Mouse (Mus musculus) liver, embryonic 16.5 days (tissue): Measurements from ENCODE around the gene Usp45. TPM values are rescaled to one million over a fixed set of nuclear protein-coding genes. Genes with fewer than 3 reads are reported as not detected.

ENCODE experiments used
- ATAC-seq: fragments of 200-750 bp; cut with Nextera tagmentation; 2 replicates; pipeline ENCODE4 v1.8.0; 2017; ENCODE audit warnings: low read depth, mild to moderate bottlenecking, moderate number of reproducible peaks, moderate library complexity
- H3K27ac ChIP-seq: fragments of 300-500 bp; sonication (generic); 2 replicates; pipeline ENCODE4 v1.5.1; 2014; ENCODE audit warnings: mild to moderate bottlenecking, low read length
- H3K27me3 ChIP-seq: fragments of 300-500 bp; sonication (generic); 2 replicates; pipeline ENCODE4 v1.6.1; 2014; ENCODE audit warnings: low read depth, low read length, mixed read lengths; ENCODE audit not compliant: control insufficient read depth, insufficient read depth
- H3K36me3 ChIP-seq: fragments of 300-500 bp; sonication (generic); 2 replicates; pipeline ENCODE4 v1.6.1; 2014; ENCODE audit warnings: mild to moderate bottlenecking; ENCODE audit not compliant: control insufficient read depth, insufficient read depth
- H3K4me1 ChIP-seq: fragments of 300-500 bp; sonication (generic); 2 replicates; pipeline ENCODE4 v1.6.1; 2014; ENCODE audit warnings: low read depth, low read length, mixed read lengths; ENCODE audit not compliant: control insufficient read depth
- H3K4me2 ChIP-seq: fragments of 300-500 bp; sonication (generic); 2 replicates; pipeline ENCODE4 v1.6.1; 2014; ENCODE audit warnings: low read depth, low read length, mixed read lengths
- H3K4me3 ChIP-seq: fragments of 300-500 bp; sonication (generic); 2 replicates; pipeline ENCODE4 v1.5.1; 2014; ENCODE audit warnings: low read depth, mild to moderate bottlenecking, low read length
- H3K9ac ChIP-seq: fragments of 300-500 bp; sonication (generic); 2 replicates; pipeline ENCODE4 v1.6.1; 2014; ENCODE audit warnings: low read depth, low read length
- H3K9me3 ChIP-seq: fragments of 300-500 bp; sonication (generic); replicated peaks from 2 replicates; pipeline ENCODE4 v1.6.1; 2016; ENCODE audit warnings: low read length; ENCODE audit not compliant: control insufficient read depth
- WGBS: fragments of 180-500 bp; shearing (Covaris S2); extraction: QIAGEN DNeasy Blood & Tissue Kit; methylation state at CpG from one replicate; pipeline ENCODE4 v1.1.7; 2014; ENCODE audit not compliant: insufficient replicate concordance; 5-methylcytosine and 5-hydroxymethylcytosine counted together
- polyA plus RNA-seq: library from polyadenylated mRNA; unstranded; fragments of >200 nt; fragmentation: Nextera tagmentation; extraction: Ambion mirVana; gene quantifications from 2 replicates; pipeline ENCODE4 v1.2.1, GENCODE M21; 2015

Usp45 gene
- polyA plus RNA-seq, 1 experiment from 2014 or later, result 14.8 TPM

DNA sequence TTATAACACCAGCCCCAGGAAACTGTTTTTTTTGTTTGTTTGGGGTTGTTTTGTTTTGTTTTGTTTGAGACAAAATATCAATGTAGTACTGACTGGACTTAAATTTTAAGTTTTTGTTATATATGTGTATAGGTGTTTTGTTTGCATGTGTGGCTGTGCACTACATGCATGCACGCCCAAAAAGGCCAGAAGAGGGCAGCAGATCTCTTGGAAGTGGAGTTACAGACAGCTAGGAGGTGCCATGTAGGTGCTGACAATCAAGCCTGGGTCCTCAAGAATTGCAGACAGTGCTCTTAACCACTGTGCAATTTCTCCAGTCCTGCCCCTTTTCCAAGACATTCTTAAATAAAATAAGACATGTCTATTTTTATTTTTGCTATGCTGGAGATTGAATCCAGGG, 8.1 kb upstream of the Usp45 start:
- 25% methylated on average over 1 of the region's 1 CpGs for WGBS
- no peak for ATAC-seq
- H3K9me3 ChIP-seq, result no peaks in the 10 kb centered on the region
- peaks cover 5% of the 10 kb centered on the region for H3K36me3 ChIP-seq
- peaks cover 5% of the 10 kb centered on the region; the same call in 1 of the 2 replicates for H3K4me1 ChIP-seq
- H3K4me2 ChIP-seq, result no peak overlapping the region
- no peak overlapping the region for H3K27ac ChIP-seq
- H3K9ac ChIP-seq, result no peak overlapping the region
- no peak overlapping the region for H3K4me3 ChIP-seq
- no peaks in the 10 kb centered on the region for H3K27me3 ChIP-seq

DNA sequence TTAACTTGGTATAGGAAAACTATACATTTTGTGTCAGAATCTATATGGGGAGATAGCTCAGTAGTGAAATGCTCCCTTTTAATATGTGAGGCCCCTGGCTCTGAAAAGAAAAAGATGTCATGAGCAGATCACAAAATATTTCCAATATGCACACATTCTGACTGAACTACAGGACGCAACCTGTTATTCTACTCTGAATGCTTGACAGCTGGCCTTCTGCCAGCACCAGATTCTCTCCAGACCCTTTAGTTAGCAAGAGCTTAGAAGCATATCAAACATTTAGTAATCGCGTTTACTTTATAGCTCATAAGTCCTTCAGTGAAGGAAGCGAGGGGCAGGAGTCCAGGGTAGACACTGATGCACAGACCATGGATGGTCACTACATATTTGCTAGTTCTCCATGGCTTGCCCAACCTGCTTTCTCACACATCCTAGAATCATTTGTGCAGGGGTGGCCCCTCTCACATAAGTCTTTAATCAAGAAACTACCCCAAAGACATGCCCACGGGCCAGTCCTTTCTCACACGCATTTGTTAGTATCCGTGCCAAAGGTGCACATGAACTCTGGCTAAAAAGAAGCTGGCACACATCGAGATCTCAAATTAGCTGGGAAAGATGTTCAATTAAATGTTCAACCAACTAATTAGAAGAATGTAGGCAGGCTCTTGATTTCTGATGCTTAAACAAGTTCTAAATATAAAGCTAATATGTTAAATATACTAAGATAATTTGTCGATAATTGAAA, 5.4 kb upstream of the Usp45 start:
- 86% methylated on average over 9 of the region's 9 CpGs for WGBS
- peaks cover 3% of the 10 kb centered on the region; the same call in 1 of the 2 replicates for H3K4me1 ChIP-seq
- no peak overlapping the region for H3K4me2 ChIP-seq
- ATAC-seq, result no peak
- no peak overlapping the region for H3K4me3 ChIP-seq
- no peak overlapping the region for H3K9ac ChIP-seq
- H3K27me3 ChIP-seq, result no peaks in the 10 kb centered on the region
- H3K36me3 ChIP-seq, result peaks cover 5% of the 10 kb centered on the region
- H3K27ac ChIP-seq, result no peak overlapping the region
- H3K9me3 ChIP-seq, result no peaks in the 10 kb centered on the region

DNA sequence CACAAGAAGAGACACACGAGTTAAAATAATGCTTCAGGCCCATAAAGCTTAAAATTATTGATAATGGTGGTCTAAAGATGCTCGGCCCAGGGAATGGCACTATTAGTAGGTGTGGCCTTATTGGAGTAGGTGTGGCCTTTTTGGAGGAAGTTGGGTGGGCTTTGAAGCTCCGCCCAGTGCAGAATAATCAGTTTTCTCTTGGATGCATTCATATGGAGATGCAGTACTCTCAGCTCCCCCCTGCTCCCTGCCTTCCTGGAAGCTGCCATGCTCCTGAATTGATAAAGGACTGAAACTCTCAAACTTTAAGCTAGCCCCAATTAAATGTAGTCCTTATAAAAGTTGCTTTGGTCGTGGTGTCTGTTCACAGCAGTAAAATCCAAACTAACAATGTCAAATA, 3.1 kb upstream of the Usp45 start:
- H3K27ac ChIP-seq, result no peak overlapping the region
- no peak for ATAC-seq
- H3K4me1 ChIP-seq, result peaks cover 3% of the 10 kb centered on the region; the same call in 1 of the 2 replicates
- no peak overlapping the region for H3K4me3 ChIP-seq
- peaks cover 5% of the 10 kb centered on the region for H3K36me3 ChIP-seq
- no peak overlapping the region for H3K9ac ChIP-seq
- no peaks in the 10 kb centered on the region for H3K9me3 ChIP-seq
- no peak overlapping the region for H3K4me2 ChIP-seq
- H3K27me3 ChIP-seq, result no peaks in the 10 kb centered on the region
- 71% methylated on average over 4 of the region's 4 CpGs for WGBS

DNA sequence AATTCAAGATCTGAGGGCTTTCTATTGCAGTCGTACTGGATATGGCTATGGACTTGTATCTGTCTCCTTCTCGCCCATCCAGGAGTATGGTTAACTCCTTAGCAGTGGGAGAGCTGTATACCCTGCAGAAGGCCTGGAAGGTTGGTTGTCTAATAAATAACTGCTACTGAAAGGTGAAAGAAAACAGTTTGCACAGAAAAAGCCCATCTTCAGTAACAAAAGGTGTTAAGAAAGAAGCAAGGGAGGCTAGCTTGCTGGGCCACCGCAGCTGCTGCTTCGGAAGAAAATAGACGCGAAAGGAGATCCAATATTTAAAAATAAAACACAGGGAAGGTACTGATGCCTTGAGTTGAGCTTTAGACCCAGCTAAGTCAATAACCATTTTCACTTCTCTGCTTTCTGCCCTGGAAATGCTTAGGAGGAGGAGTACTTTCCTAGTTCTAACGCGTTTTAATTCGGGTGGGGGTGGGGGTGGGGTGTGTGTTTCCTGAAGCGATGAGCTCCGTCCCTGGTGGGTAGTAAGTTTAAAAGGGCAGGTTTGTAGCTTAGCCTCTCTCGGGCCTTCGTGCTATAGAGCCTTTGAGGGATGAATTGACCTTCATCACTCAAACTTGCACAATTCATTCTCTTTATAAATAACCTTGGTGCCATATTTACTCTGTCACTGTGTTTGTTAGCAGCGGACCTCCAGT, 639 bp upstream of the Usp45 start:
- Histone ChIP-seq H3K36me3 (no peaks in the 10 kb centered on the region), H3K9me3 (no peaks in the 10 kb centered on the region), H3K27me3 (no peaks in the 10 kb centered on the region), H3K4me2 (peak overlapping the region; percentile 74), H3K27ac (peak overlapping the region; percentile 60), H3K4me3 (peak overlapping the region; percentile 88), H3K4me1 (peaks cover 3% of the 10 kb centered on the region; the same call in 1 of the 2 replicates), H3K9ac (peak overlapping the region; percentile 91)
- ATAC-seq, result peak; percentile 58
- 21% methylated on average over 14 of the region's 14 CpGs for WGBS

DNA sequence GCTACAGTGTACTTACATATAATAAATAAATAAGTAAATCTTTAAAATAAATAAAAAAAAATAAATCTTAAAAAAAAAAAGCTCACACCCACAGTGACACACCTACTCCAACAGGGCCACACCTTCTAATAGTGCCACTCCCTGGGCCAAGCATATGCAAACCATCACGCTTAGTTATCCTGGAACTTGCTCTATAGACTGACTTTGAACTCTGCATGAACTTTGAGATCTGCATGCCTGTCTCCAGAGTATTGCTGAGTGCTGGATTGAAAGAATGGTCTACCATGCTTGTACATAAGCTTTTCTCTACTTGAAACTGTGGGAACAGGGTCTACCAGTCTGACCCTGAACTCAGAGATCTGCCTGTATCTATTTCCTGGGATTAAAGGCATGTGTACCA, 4.1 kb downstream of the Usp45 start:
- 70% methylated on average over 1 of the region's 1 CpGs for WGBS
- H3K9me3 ChIP-seq, result no peaks in the 10 kb centered on the region
- no peak overlapping the region for H3K9ac ChIP-seq
- peaks cover 8% of the 10 kb centered on the region for H3K4me1 ChIP-seq
- ATAC-seq, result no peak
- H3K27ac ChIP-seq, result no peak overlapping the region
- H3K27me3 ChIP-seq, result no peaks in the 10 kb centered on the region
- H3K36me3 ChIP-seq, result no peaks in the 10 kb centered on the region
- no peak overlapping the region for H3K4me3 ChIP-seq
- no peak overlapping the region for H3K4me2 ChIP-seq

DNA sequence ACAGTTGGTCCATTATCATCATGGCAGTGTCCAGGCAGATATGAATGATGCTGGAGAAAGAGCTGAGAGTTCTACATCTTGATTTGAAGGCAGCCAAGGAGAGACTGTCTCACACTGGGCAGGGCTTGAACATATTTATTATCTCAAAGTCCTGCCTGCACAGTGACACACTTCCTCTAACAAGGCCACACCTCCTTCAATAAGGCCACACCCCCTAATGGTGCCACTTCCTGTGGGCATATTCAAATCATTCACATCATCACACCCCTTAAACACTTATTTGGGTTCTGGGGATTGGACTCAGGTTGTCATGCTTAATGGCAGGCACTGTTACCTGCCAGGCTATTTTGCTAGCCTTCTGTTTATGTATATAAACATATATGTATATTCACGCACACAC, 5.3 kb downstream of the Usp45 start:
- no peaks in the 10 kb centered on the region for H3K27me3 ChIP-seq
- 87% methylated on average over 1 of the region's 1 CpGs for WGBS
- peaks cover 6% of the 10 kb centered on the region for H3K4me1 ChIP-seq
- no peak overlapping the region for H3K4me3 ChIP-seq
- no peak for ATAC-seq
- no peak overlapping the region for H3K9ac ChIP-seq
- no peaks in the 10 kb centered on the region for H3K36me3 ChIP-seq
- no peak overlapping the region for H3K4me2 ChIP-seq
- no peaks in the 10 kb centered on the region for H3K9me3 ChIP-seq
- no peak overlapping the region for H3K27ac ChIP-seq

DNA sequence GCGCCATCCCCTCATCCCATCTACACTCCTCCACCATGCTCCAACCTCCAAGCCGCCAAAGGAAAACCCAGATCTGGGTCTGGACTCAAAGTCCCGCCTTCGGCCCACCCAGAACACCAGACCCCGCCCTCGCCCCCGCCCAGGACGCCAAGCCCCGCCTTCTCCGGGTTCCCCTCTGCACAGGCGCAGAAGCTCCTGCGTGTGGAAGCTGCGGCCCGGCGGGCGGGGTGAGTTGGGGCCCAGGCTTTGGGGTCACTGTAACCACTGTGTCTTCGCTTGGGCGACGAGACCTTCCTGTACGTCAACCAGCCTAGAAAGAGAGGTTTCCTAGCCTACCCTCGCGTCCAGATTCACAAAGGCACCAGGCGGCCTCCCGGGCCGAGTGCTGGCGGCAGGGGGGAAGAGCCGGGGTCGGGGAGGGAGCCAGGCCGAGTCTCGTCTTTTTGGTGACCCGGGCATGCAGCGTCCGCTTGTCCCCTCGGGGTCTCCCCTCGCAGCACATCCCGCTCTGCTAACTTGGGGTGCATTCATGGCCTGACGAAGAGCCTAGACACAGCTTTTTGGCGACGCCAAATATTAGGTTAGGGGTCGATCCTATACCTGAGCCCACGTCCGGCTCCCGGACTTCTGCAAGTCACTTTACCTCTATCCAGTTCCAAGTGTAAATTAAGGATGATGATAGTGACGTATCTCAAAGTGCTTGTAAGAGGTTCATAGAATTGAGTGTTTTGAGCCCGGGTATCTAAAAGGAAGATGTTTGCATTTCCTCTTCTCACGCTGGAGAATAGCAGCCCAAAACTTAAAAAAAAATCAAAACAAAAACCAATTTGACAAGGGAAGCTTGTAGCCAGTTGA, 9.4 kb downstream of the Usp45 start:
- peak overlapping the region; percentile 96 for H3K4me3 ChIP-seq
- H3K4me1 ChIP-seq, result peaks cover 30% of the 10 kb centered on the region
- peak overlapping the region; percentile 92 for H3K27ac ChIP-seq
- ATAC-seq, result peak; percentile 90
- no peaks in the 10 kb centered on the region for H3K9me3 ChIP-seq
- WGBS, result under 1% methylated on average over 46 of the region's 46 CpGs
- H3K4me2 ChIP-seq, result peak overlapping the region; percentile 95
- H3K27me3 ChIP-seq, result no peaks in the 10 kb centered on the region
- peak overlapping the region; percentile 99 for H3K9ac ChIP-seq
- peaks cover 3% of the 10 kb centered on the region; the same call in 1 of the 2 replicates for H3K36me3 ChIP-seq

DNA sequence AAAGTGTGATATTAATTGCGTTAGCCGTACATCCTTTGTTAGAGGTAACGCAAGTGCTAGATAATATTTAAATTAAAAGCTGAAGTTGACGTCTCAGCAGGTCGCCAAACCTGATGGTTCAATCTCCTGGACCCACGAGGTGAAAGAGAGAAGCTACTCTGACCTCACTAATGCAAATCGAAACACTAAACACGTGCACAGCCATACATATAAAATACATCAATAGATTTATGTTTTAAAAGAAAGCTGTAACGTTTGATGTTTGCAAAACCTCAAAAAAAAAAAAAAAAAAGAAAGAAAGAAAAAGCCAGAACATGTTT, 9.9 kb downstream of the Usp45 start:
- Histone ChIP-seq H3K27ac (peak overlapping the region; percentile 92), H3K4me1 (peaks cover 36% of the 10 kb centered on the region), H3K9me3 (no peaks in the 10 kb centered on the region), H3K4me3 (peak overlapping the region; percentile 96), H3K36me3 (peaks cover 3% of the 10 kb centered on the region), H3K4me2 (peak overlapping the region; percentile 95), H3K9ac (peak overlapping the region; percentile 99), H3K27me3 (no peaks in the 10 kb centered on the region)
- ATAC-seq, result no peak
- WGBS, result under 1% methylated on average over 9 of the region's 9 CpGs
